Mouse (Mus musculus) liver, adult (tissue): Measurements from ENCODE around the gene Crtc3.
A peak's percentile ranks its signal among the peaks of the same experiment; 100 is the strongest.

Experiments
- GATA4 ChIP-seq: IDR thresholded peaks from 2 replicates; pipeline ENCODE4 v1.6.1; 2014; ENCODE audit warnings: mild to moderate bottlenecking, low read length; ENCODE audit not compliant: insufficient replicate concordance

Crtc3 gene

DNA sequence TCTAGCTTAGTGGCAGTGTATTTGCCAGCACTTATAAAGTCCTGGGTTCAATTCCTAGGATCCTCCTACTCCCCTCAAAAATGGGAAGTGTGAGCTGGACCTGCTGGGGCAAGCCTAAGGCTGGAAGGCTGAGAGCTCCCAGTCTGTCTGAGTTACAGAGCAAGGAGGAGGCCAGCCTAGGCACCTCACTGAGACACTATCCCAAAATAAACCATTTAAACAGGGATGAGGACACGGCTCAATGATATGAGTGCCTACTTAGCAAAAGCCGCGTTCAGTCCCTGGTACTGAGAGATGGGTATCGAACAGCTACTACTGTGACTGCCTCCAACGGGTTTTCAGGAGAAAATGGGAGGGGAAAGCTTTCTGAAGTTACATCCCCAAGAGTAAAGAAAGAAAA is 33.8 kb downstream of the Crtc3 start:
- TF ChIP-seq GATA4 = no peak

- TF ChIP-seq GATA4 = no peak
Observed at GRCm38 (mm10) chr7:80654393-80654792, 34.3 kb downstream of the Crtc3 start.

DNA sequence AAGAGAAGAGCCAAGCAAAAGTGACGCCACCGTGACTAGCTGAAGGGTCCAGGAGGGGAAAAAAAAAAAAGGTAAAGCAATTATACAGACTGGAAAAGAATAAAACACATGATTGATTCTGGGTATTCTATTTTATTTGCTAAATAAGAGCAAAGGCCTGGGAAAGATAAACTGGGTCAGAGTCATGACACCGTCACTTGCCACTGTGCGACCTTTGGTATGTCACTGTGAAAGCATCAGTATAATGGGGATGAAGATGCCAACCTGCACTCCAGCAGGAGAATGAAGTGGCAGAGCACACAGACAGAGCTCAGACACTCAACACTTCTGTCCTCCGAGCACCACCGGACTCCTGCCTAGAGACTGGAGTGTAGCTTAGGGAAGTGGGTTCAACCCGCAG is 34.7 kb downstream of the Crtc3 start:
- TF ChIP-seq GATA4 = no peak

DNA sequence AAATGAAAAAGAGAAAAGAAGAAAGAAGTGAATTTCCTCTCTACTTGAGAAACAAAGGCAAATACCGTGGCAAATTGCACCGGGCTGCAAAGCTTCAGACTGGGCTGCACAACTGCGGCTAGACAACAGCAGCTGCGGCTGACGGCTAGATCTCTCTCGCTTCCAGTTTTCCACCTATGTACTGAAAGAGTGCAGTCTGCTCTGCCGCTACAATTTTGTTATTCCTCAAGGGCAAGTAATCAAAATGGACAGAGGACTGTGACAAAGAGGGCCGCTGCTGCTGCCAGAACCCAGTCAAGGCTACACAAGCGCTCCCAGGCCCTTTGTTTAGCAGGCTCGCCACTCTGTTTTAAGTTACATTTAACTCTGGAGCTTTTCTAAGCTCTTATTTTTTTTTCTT is 35.6 kb downstream of the Crtc3 start:
- no peak for TF ChIP-seq GATA4

DNA sequence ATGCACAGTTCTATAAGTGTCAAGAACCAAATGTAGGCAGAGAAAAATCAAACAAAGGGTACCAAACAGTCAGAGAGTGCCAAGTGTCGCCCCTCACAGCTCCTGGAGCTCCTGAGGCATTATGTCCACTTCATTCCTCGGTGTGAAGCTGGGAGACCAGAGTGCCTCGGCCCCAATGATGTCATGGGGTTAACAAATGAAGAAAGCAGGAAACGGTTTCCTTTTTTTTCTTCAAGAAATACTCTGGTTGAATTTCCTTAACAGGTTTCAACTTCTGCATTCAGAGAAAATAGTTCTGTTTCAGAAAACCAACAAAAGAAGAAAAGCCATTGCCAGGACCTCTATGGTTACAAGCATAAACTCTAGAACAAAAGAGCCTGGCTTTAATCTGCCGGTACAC is 36.4 kb downstream of the Crtc3 start:
- no peak for TF ChIP-seq GATA4

DNA sequence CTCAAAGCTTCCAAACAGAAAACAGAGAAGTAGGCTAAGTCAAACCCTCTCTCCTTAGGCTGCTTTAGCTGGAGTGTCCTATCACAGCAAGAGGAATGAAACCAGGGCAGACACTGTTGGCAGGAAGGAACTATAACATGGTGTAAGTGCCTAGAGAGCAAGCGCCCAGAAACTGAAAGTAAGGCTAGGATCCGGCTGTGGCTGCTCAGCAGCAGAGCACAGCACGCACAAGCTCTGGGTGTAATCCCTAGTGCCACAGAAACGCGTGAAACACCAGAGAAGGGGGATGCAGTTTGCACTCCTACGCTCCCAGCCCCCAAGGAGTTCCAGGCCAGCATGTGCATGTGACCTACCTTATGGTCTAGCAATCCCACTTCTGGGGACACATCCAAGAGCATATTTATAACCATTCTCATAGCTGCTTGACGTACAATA is 41.2 kb downstream of the Crtc3 start:
- TF ChIP-seq GATA4 = no peak

DNA sequence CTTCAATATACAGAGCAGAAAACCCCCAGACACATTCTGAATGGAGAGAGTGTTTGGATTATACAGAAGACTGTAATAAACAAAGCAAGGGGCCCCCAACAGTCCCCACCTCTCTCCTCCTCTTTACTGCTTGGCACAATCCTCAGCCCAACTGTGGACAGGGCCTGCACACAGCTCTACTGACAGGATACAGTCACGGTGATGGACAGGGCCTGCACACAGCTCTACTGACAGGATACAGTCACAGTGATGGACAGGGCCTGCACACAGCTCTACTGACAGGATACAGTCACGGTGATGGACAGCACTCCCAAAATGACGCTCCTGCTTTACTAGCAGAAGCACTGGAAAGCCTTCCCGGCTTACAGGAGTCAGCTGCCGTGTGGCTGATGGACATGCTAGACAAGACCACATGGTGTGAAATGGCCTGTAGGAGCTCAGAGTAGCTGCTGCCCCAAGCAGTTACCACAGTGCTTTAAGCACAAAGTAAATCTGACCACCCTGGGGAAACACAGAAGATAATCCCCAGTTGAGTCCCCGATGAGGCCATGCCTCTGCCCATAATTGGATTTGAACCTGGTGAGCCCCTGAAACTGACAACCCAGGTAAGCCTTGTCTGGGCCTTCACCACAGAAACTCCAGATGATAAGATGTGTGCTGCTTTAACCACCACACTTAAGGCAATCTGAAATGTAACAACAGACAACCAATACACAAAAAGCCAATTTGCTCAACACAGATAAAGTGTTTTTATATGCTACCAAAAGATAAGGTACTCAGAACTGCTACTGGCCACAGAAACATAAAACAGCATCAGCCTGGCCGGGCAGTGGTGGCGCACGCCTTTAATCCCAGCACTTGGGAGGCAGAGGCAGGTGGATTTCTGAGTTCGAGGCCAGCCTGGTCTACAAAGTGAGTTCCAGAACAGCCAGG is 42.3 kb downstream of the Crtc3 start:
- TF ChIP-seq GATA4 = no peak

- no peak for TF ChIP-seq GATA4
Observed at GRCm38 (mm10) chr7:80642976-80643666, 45.6 kb downstream of the Crtc3 start.

GRCm38 (mm10) chr7:80642552-80642951 is 46.1 kb downstream of the Crtc3 start:
- no peak for TF ChIP-seq GATA4

DNA sequence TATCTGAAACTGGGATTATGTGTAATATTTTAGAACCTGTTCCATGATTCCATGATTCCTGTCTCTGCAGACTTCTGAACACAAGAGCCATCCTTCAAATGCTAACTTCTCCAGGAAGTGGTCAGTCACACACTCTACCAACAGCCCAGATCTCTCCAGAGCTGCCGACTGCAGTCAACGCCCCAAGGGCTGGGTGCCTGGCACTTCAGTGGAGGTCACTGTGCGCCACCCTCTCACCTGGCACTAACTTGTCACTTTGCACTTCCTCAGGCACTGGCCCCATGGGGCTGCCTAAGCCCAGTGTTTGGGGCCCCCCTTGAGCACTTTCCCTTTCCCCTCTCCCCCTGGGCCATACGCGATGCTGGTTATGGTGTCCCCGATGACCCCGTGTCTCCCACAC is 46.8 kb downstream of the Crtc3 start:
- TF ChIP-seq GATA4 = no peak

- TF ChIP-seq GATA4 = no peak
Observed at GRCm38 (mm10) chr7:80641497-80641896, 47.2 kb downstream of the Crtc3 start.

- TF ChIP-seq GATA4 = no peak
Observed at GRCm38 (mm10) chr7:80639981-80640380, 48.7 kb downstream of the Crtc3 start.

- TF ChIP-seq GATA4 = peak; percentile 22; the same call in 1 of the 2 replicates
Observed at GRCm38 (mm10) chr7:80638460-80638859, 50.2 kb downstream of the Crtc3 start.

- TF ChIP-seq GATA4 = no peak
Observed at GRCm38 (mm10) chr7:80636953-80637800, 51.5 kb downstream of the Crtc3 start.

- TF ChIP-seq GATA4 = no peak; the same call in 1 of the 2 replicates
Observed at GRCm38 (mm10) chr7:80636288-80636952, 52.3 kb downstream of the Crtc3 start.
